Mouse (Mus musculus) stomach, embryonic 16.5 days (tissue): ENCODE data around the gene Prkg1. TPM values are rescaled to one million over a fixed set of nuclear protein-coding genes. Genes with fewer than 3 reads are reported as not detected.
"Not testable (repeated sequence)": the region's sequence is repeated elsewhere in the genome, so short reads cannot be mapped to it uniquely, and the experiment has no call there.

Experiments
- ATAC-seq: fragments of 200-750 bp; cut with Nextera tagmentation; 2 replicates; pipeline ENCODE4 v1.8.0; 2017; ENCODE audit warnings: moderate number of reproducible peaks, moderate TSS enrichment; ENCODE audit not compliant: insufficient read depth, low FRiP score
- H3K27ac ChIP-seq: fragments of 300-500 bp; sonication (generic); 2 replicates; pipeline ENCODE4 v1.5.1; 2014; ENCODE audit warnings: low read length
- H3K27me3 ChIP-seq: fragments of 300-500 bp; sonication (generic); 2 replicates; pipeline ENCODE4 v1.6.1; 2014; ENCODE audit warnings: low read length, control low read depth, mixed read lengths; ENCODE audit not compliant: control insufficient read depth, insufficient read depth
- H3K36me3 ChIP-seq: fragments of 300-500 bp; sonication (generic); 2 replicates; pipeline ENCODE4 v1.6.1; 2014; ENCODE audit warnings: low read length; ENCODE audit not compliant: control insufficient read depth, insufficient read depth
- H3K4me1 ChIP-seq: fragments of 300-500 bp; sonication (generic); 2 replicates; pipeline ENCODE4 v1.6.1; 2014; ENCODE audit warnings: low read length, control low read depth, mixed read lengths; ENCODE audit not compliant: control insufficient read depth, insufficient read depth
- H3K4me2 ChIP-seq: fragments of 300-500 bp; sonication (generic); 2 replicates; pipeline ENCODE4 v1.6.1; 2014; ENCODE audit warnings: low read depth, low read length, mixed read lengths
- H3K4me3 ChIP-seq: fragments of 300-500 bp; sonication (generic); replicated peaks from 2 replicates; pipeline ENCODE4 v1.5.1; 2014; ENCODE audit warnings: mild to moderate bottlenecking, low read length
- H3K9ac ChIP-seq: fragments of 300-500 bp; sonication (generic); 2 replicates; pipeline ENCODE4 v1.6.1; 2014; ENCODE audit warnings: low read length
- H3K9me3 ChIP-seq: fragments of 300-500 bp; sonication (generic); replicated peaks from 2 replicates; pipeline ENCODE4 v1.6.1; 2016; ENCODE audit warnings: low read length, control low read depth; ENCODE audit not compliant: control insufficient read depth
- WGBS: fragments of 180-500 bp; shearing (Covaris S2); extraction: QIAGEN DNeasy Blood & Tissue Kit; methylation state at CpG from one replicate; pipeline ENCODE4 v1.1.7; 2014; 5-methylcytosine and 5-hydroxymethylcytosine counted together
- polyA plus RNA-seq: library from polyadenylated mRNA; unstranded; fragments of >200 nt; fragmentation: Nextera tagmentation; extraction: Ambion mirVana; gene quantifications from 2 replicates; pipeline ENCODE4 v1.2.1, GENCODE M21; 2015

The Prkg1 gene
- polyA plus RNA-seq, 1 experiment from 2014 or later, result 11.5 TPM

- no peaks in the 10 kb centered on the region; the same call in 1 of the 2 replicates for H3K4me1 ChIP-seq
- no peak overlapping the region for H3K27ac ChIP-seq
- H3K9me3 ChIP-seq, result no peaks in the 10 kb centered on the region
- no peak overlapping the region for H3K4me2 ChIP-seq
- H3K36me3 ChIP-seq, result no peaks in the 10 kb centered on the region
- H3K4me3 ChIP-seq, result no peak overlapping the region
- no peak for ATAC-seq
- no peak overlapping the region for H3K9ac ChIP-seq
- H3K27me3 ChIP-seq, result no peaks in the 10 kb centered on the region
- 70% methylated on average over 2 of the region's 2 CpGs for WGBS
Observed at GRCm38 (mm10) chr19:31283617-31284016, 481.2 kb downstream of the Prkg1 start.

GRCm38 (mm10) chr19:31279797-31280486 lies 484.9 kb downstream of the Prkg1 start:
- Histone ChIP-seq H3K27ac (peak overlapping the region; percentile 24; the same call in 1 of the 2 replicates), H3K27me3 (no peaks in the 10 kb centered on the region), H3K4me1 (no peaks in the 10 kb centered on the region; the same call in 1 of the 2 replicates), H3K9ac (no peak overlapping the region), H3K9me3 (no peaks in the 10 kb centered on the region), H3K4me2 (no peak overlapping the region), H3K4me3 (no peak overlapping the region), H3K36me3 (no peaks in the 10 kb centered on the region)
- WGBS, result 62% methylated on average over 7 of the region's 7 CpGs
- ATAC-seq, result no peak

- WGBS, result 78% methylated on average over 1 of the region's 1 CpGs
- Histone ChIP-seq H3K36me3 (no peaks in the 10 kb centered on the region), H3K27ac (no peak overlapping the region), H3K4me3 (no peak overlapping the region), H3K4me2 (no peak overlapping the region), H3K9ac (no peak overlapping the region), H3K9me3 (no peaks in the 10 kb centered on the region), H3K27me3 (no peaks in the 10 kb centered on the region), H3K4me1 (no peaks in the 10 kb centered on the region)
- ATAC-seq, result no peak
Observed at GRCm38 (mm10) chr19:31262438-31262837, 502.4 kb downstream of the Prkg1 start.

DNA sequence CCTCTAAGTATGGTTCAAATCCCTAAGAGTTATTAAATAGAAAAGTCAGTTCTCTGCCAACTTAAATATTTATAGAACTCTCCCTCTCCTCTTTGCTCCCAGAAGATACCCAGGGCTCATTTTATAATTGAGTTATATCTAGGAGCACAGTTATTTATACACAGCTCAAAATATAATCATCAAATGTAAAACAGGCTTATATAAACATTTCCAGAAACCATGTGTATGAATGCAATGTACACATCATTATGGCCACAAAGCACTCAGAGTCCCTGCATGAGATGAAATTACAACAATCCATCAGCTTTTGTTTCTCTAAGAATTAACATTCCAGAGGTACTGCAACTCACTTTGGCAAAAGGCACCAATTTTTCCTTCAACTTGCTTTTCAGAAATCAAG lies 504.3 kb downstream of the Prkg1 start:
- H3K27ac ChIP-seq, result no peak overlapping the region
- no peak overlapping the region for H3K4me2 ChIP-seq
- H3K9ac ChIP-seq, result no peak overlapping the region
- H3K4me3 ChIP-seq, result no peak overlapping the region
- H3K27me3 ChIP-seq, result no peaks in the 10 kb centered on the region
- no peaks in the 10 kb centered on the region for H3K36me3 ChIP-seq
- ATAC-seq, result peak; percentile 72; the same call in 1 of the 2 replicates
- H3K9me3 ChIP-seq, result no peaks in the 10 kb centered on the region
- H3K4me1 ChIP-seq, result no peaks in the 10 kb centered on the region

DNA sequence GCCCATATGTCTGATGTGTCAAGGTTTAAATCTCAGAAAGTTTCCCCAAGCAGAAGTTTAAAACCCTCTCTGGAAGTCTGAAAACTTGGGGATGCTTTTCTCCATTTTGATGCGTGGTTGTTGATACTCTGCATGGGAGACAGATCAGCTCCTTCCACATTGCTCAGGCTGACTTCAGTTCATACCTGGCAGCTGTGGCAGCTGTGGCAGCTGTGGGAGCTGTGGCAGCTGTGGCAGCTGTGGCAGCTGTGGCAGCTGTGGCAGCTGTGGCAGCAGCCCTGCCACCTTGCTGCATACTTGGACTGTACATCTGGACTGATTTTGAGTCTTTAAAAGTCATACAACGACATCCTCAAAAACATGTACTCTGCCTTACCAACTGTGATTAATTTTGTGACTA lies 509.1 kb downstream of the Prkg1 start:
- Histone ChIP-seq H3K9me3 (no peaks in the 10 kb centered on the region), H3K4me2 (no peak overlapping the region), H3K36me3 (no peaks in the 10 kb centered on the region), H3K27me3 (no peaks in the 10 kb centered on the region), H3K4me3 (no peak overlapping the region), H3K9ac (no peak overlapping the region), H3K27ac (no peak overlapping the region), H3K4me1 (no peaks in the 10 kb centered on the region)
- ATAC-seq, result no peak
- WGBS, result 72% methylated on average over 2 of the region's 2 CpGs

GRCm38 (mm10) chr19:31232410-31232809 lies 532.4 kb downstream of the Prkg1 start:
- H3K27me3 ChIP-seq, result no peaks in the 10 kb centered on the region
- no peaks in the 10 kb centered on the region for H3K36me3 ChIP-seq
- no peak overlapping the region for H3K27ac ChIP-seq
- no peaks in the 10 kb centered on the region for H3K9me3 ChIP-seq
- H3K4me3 ChIP-seq, result no peak overlapping the region
- H3K4me2 ChIP-seq, result no peak overlapping the region
- no peak overlapping the region for H3K9ac ChIP-seq
- no peaks in the 10 kb centered on the region for H3K4me1 ChIP-seq
- no peak for ATAC-seq

DNA sequence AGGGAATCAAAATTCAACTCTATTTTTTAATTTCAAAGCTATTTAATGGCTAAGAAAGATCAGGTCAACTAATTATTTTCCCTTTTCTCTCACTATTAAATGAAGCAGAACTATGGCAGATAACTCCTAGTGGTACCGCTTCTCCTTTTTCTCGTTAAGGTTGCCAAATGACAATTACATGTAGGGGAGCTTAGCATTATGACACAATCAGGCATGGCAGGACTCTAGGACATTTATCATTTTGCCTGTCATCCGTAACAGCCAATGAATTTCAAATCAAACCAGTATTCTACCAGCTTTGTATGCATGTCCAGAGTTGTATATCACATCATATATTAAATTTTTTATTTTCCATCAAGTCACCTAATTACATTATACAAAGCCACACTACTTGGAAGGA lies 536.4 kb downstream of the Prkg1 start:
- H3K9me3 ChIP-seq, result no peaks in the 10 kb centered on the region
- no peak overlapping the region for H3K27ac ChIP-seq
- H3K4me3 ChIP-seq, result no peak overlapping the region
- no peaks in the 10 kb centered on the region for H3K4me1 ChIP-seq
- no peaks in the 10 kb centered on the region for H3K27me3 ChIP-seq
- no peak overlapping the region for H3K4me2 ChIP-seq
- no peaks in the 10 kb centered on the region for H3K36me3 ChIP-seq
- no peak overlapping the region for H3K9ac ChIP-seq
- WGBS, result 90% methylated on average over 3 of the region's 3 CpGs
- ATAC-seq, result no peak

DNA sequence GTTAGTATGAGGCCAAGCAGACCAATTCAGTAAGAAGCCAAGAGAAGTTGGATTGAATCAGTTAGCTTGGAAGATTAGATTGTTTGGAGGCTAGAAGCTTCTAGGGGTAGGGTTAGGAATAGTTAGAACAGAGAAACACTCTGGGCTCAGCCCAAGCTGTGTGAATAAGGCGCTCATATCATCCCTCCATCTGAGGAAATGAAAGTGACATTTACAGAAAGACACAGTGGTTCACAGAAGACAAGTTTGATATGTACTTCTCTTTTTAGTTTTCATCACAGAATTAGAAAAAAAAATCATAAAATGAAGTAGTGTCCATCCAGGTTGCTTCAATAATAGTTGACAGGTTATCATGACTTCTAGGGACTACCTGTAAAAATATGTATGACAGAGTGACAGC lies 541.4 kb downstream of the Prkg1 start:
- Histone ChIP-seq H3K4me2 (no peak overlapping the region), H3K27ac (no peak overlapping the region), H3K9me3 (no peaks in the 10 kb centered on the region), H3K4me1 (no peaks in the 10 kb centered on the region), H3K9ac (no peak overlapping the region), H3K36me3 (no peaks in the 10 kb centered on the region), H3K4me3 (no peak overlapping the region), H3K27me3 (no peaks in the 10 kb centered on the region)
- no peak for ATAC-seq
- 96% methylated on average over 1 of the region's 1 CpGs for WGBS

DNA sequence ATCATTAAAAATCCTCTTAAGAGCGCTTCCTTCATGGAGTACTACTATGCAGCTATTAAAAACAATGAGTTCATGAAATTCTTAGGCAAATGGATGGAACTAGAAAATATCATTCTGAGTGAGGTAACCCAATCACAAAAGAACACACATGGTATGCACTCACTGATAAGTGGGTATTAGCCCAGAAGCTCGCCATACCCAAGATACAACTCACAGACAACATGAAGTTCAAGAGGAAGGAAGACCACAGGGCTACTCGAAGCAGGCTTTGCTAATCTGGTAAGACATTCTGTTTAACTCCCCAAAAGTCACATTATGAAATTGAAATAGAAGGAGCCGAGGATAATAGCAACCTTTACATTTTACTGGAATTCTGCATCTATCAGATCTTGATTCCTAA lies 545.6 kb downstream of the Prkg1 start:
- H3K36me3 ChIP-seq, H3K4me3 ChIP-seq, H3K27me3 ChIP-seq, ATAC-seq, H3K4me1 ChIP-seq, H3K4me2 ChIP-seq, H3K9ac ChIP-seq, H3K27ac ChIP-seq, H3K9me3 ChIP-seq: not testable (repeated sequence)
- WGBS, result 75% methylated on average over 4 of the region's 4 CpGs
